Mouse (Mus musculus): Measurements from ENCODE around the gene Tnni2.

DNA sequence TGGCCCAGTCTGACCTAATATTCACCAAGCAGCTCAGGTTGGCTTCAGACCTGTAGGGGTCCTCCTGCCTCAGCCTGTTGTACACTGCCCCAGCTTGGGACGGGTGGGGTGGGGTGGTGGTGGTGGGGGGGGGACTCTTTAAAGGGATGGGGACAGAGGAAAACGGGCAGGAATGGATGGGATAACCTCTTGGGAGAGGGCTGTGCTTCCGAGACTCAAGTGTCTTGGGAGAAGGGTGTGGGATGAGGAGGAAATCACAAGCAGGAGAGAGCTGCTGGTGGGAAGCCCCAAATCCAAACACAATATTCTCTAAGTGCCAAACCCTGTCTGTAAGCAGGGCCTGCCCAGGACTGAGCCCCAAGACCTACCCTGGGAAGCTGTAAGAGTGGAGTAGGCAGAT is 25.4 kb upstream of the Tnni2 start:
- TF ChIP-seq POLR2A (IDR thresholded peaks at IDR 0.05; ENCODE audit: borderline replicate concordance, control insufficient read depth, low read depth, low read length): no peak
- no peak for TF ChIP-seq CTCF (IDR thresholded peaks at IDR 0.05; ENCODE audit: control insufficient read depth, insufficient read depth, low read length)
